Mouse (Mus musculus): ENCODE data around the gene 1700092M07Rik. TPM values are rescaled to one million over a fixed set of nuclear protein-coding genes. Genes with fewer than 3 reads are reported as not detected.
A peak's percentile ranks its signal among the peaks of the same experiment; 100 is the strongest.

The 1700092M07Rik gene
- polyA plus RNA-seq, 1 experiment from 2014 or later: 0.82 TPM

- Histone ChIP-seq H3K9me3 (ENCODE audit: low read length) (no peaks in the 10 kb centered on the region), H3K4me3 (ENCODE audit: low read depth, low read length) (peak overlapping the region; percentile 99), H3K9ac (replicated peaks; ENCODE audit: low read depth) (peak overlapping the region; percentile 88; the same call in 1 of the 2 replicates), H3K27ac (ENCODE audit: low read length) (peak overlapping the region; percentile 94), H3K27me3 (replicated peaks; ENCODE audit: insufficient read depth, low read length) (no peaks in the 10 kb centered on the region), H3K36me3 (ENCODE audit: insufficient read depth, low read length) (peaks cover 32% of the 10 kb centered on the region), H3K4me2 (replicated peaks; ENCODE audit: low read depth, low read length) (peak overlapping the region; percentile 59), H3K4me1 (ENCODE audit: insufficient read depth, low read depth, low read length) (peaks cover 21% of the 10 kb centered on the region; the same call in 1 of the 2 replicates)
- WGBS: 44% methylated on average over 4 of the region's 4 CpGs
- DNase-seq (ENCODE audit: low spot score) (no peak), ATAC-seq (no peak)
- TF ChIP-seq CTCF (IDR thresholded peaks at IDR 0.05) (no peak), EP300 (IDR thresholded peaks at IDR 0.05) (no peak)
These were observed 29.0 kb upstream of the 1700092M07Rik start for GRCm38 (mm10) chr19:8711506-8711905.

- 35% methylated on average over 10 of the region's 10 CpGs for WGBS
- H3K9ac ChIP-seq (replicated peaks; ENCODE audit: low read depth): peak overlapping the region; percentile 88
- peak overlapping the region; percentile 59 for H3K4me2 ChIP-seq (replicated peaks; ENCODE audit: low read depth, low read length)
- ATAC-seq (no peak), DNase-seq (ENCODE audit: low spot score) (no peak)
- no peaks in the 10 kb centered on the region for H3K9me3 ChIP-seq (ENCODE audit: low read length)
- TF ChIP-seq EP300 (IDR thresholded peaks at IDR 0.05): no peak
- TF ChIP-seq CTCF (IDR thresholded peaks at IDR 0.05): no peak
- H3K4me1 ChIP-seq (ENCODE audit: insufficient read depth, low read depth, low read length): peaks cover 21% of the 10 kb centered on the region; the same call in 1 of the 2 replicates
- H3K27me3 ChIP-seq (replicated peaks; ENCODE audit: insufficient read depth, low read length): no peaks in the 10 kb centered on the region
- H3K36me3 ChIP-seq (ENCODE audit: insufficient read depth, low read length): peaks cover 32% of the 10 kb centered on the region
- H3K4me3 ChIP-seq (ENCODE audit: low read depth, low read length): peak overlapping the region; percentile 99
- H3K27ac ChIP-seq (ENCODE audit: low read length): peak overlapping the region; percentile 94
These were observed 28.3 kb upstream of the 1700092M07Rik start for GRCm38 (mm10) chr19:8711949-8712869.

- peak; percentile 98 for DNase-seq (ENCODE audit: low spot score)
- peak overlapping the region; percentile 59 for H3K4me2 ChIP-seq (replicated peaks; ENCODE audit: low read depth, low read length)
- H3K36me3 ChIP-seq (ENCODE audit: insufficient read depth, low read length): peaks cover 27% of the 10 kb centered on the region
- peak overlapping the region; percentile 88 for H3K9ac ChIP-seq (replicated peaks; ENCODE audit: low read depth)
- peak overlapping the region; percentile 94 for H3K27ac ChIP-seq (ENCODE audit: low read length)
- H3K4me1 ChIP-seq (ENCODE audit: insufficient read depth, low read depth, low read length): peaks cover 21% of the 10 kb centered on the region; the same call in 1 of the 2 replicates
- TF ChIP-seq EP300 (IDR thresholded peaks at IDR 0.05): peak; percentile 91
- TF ChIP-seq CTCF (IDR thresholded peaks at IDR 0.05): no peak
- H3K4me3 ChIP-seq (ENCODE audit: low read depth, low read length): peak overlapping the region; percentile 99
- 1% methylated on average over 13 of the region's 13 CpGs for WGBS
- no peaks in the 10 kb centered on the region for H3K9me3 ChIP-seq (ENCODE audit: low read length)
- peak; percentile 86 for ATAC-seq
- no peaks in the 10 kb centered on the region for H3K27me3 ChIP-seq (replicated peaks; ENCODE audit: insufficient read depth, low read length)
These were observed 27.6 kb upstream of the 1700092M07Rik start for GRCm38 (mm10) chr19:8712870-8713305.

GRCm38 (mm10) chr19:8713306-8713996, 27.1 kb upstream of the 1700092M07Rik start:
- Histone ChIP-seq H3K4me2 (replicated peaks; ENCODE audit: low read depth, low read length) (peak overlapping the region; percentile 59), H3K9me3 (ENCODE audit: low read length) (no peaks in the 10 kb centered on the region), H3K4me1 (ENCODE audit: insufficient read depth, low read depth, low read length) (peaks cover 21% of the 10 kb centered on the region; the same call in 1 of the 2 replicates), H3K27ac (ENCODE audit: low read length) (peak overlapping the region; percentile 94), H3K36me3 (ENCODE audit: insufficient read depth, low read length) (peaks cover 21% of the 10 kb centered on the region), H3K9ac (replicated peaks; ENCODE audit: low read depth) (peak overlapping the region; percentile 88), H3K4me3 (ENCODE audit: low read depth, low read length) (peak overlapping the region; percentile 99), H3K27me3 (replicated peaks; ENCODE audit: insufficient read depth, low read length) (no peaks in the 10 kb centered on the region)
- under 1% methylated on average over 47 of the region's 51 CpGs for WGBS
- ATAC-seq (peak; percentile 88), DNase-seq (ENCODE audit: low spot score) (peak; percentile 95)
- TF ChIP-seq CTCF (IDR thresholded peaks at IDR 0.05): peak; percentile 90
- TF ChIP-seq EP300 (IDR thresholded peaks at IDR 0.05): no peak

GRCm38 (mm10) chr19:8713997-8714652, 26.4 kb upstream of the 1700092M07Rik start:
- H3K4me2 ChIP-seq (replicated peaks; ENCODE audit: low read depth, low read length): peak overlapping the region; percentile 59
- H3K27me3 ChIP-seq (replicated peaks; ENCODE audit: insufficient read depth, low read length): no peaks in the 10 kb centered on the region
- H3K9ac ChIP-seq (replicated peaks; ENCODE audit: low read depth): peak overlapping the region; percentile 88
- WGBS: 6% methylated on average over 13 of the region's 13 CpGs
- ATAC-seq (no peak; the same call in 1 of the 2 replicates), DNase-seq (ENCODE audit: low spot score) (no peak)
- H3K27ac ChIP-seq (ENCODE audit: low read length): peak overlapping the region; percentile 94
- TF ChIP-seq EP300 (IDR thresholded peaks at IDR 0.05): no peak
- no peak for TF ChIP-seq CTCF (IDR thresholded peaks at IDR 0.05)
- H3K9me3 ChIP-seq (ENCODE audit: low read length): no peaks in the 10 kb centered on the region
- peak overlapping the region; percentile 99 for H3K4me3 ChIP-seq (ENCODE audit: low read depth, low read length)
- H3K36me3 ChIP-seq (ENCODE audit: insufficient read depth, low read length): peaks cover 15% of the 10 kb centered on the region
- H3K4me1 ChIP-seq (ENCODE audit: insufficient read depth, low read depth, low read length): peaks cover 21% of the 10 kb centered on the region; the same call in 1 of the 2 replicates
